Mouse (Mus musculus) midbrain, embryonic 12.5 days (tissue): ENCODE data around the gene Eif4ebp2. TPM values are rescaled to one million over a fixed set of nuclear protein-coding genes. Genes with fewer than 3 reads are reported as not detected.
A peak's percentile ranks its signal among the peaks of the same experiment; 100 is the strongest.

Experiments used
- ATAC-seq: fragments of 200-750 bp; cut with Nextera tagmentation; 2 replicates; pipeline ENCODE4 v1.8.0; 2017; ENCODE audit warnings: low read depth, moderate TSS enrichment, moderate library complexity; ENCODE audit not compliant: low FRiP score
- H3K27ac ChIP-seq: fragments of 300-500 bp; sonication (generic); replicated peaks from 2 replicates; pipeline ENCODE4 v1.5.1; 2016; ENCODE audit warnings: mild to moderate bottlenecking
- H3K27me3 ChIP-seq: fragments of 300-500 bp; sonication (generic); 2 replicates; pipeline ENCODE4 v1.6.1; 2016; ENCODE audit warnings: mild to moderate bottlenecking
- H3K36me3 ChIP-seq: fragments of 300-500 bp; sonication (generic); 2 replicates; pipeline ENCODE4 v1.6.1; 2016
- H3K4me1 ChIP-seq: fragments of 300-500 bp; sonication (generic); 2 replicates; pipeline ENCODE4 v1.6.1; 2016
- H3K4me2 ChIP-seq: fragments of 300-500 bp; sonication (generic); replicated peaks from 2 replicates; pipeline ENCODE4 v1.6.1; 2016; ENCODE audit warnings: mild to moderate bottlenecking, moderate library complexity
- H3K4me3 ChIP-seq: fragments of 300-500 bp; sonication (generic); 2 replicates; pipeline ENCODE4 v1.5.1; 2016; ENCODE audit warnings: mild to moderate bottlenecking
- H3K9ac ChIP-seq: fragments of 300-500 bp; sonication (generic); replicated peaks from 2 replicates; pipeline ENCODE4 v1.6.1; 2016; ENCODE audit warnings: mild to moderate bottlenecking, moderate library complexity
- H3K9me3 ChIP-seq: fragments of 300-500 bp; sonication (generic); 2 replicates; pipeline ENCODE4 v1.6.1; 2016; ENCODE audit warnings: mild to moderate bottlenecking
- WGBS: fragments of 180-500 bp; shearing (Covaris S2); methylation state at CpG from one replicate; pipeline ENCODE4 v1.1.7; 2016; 5-methylcytosine and 5-hydroxymethylcytosine counted together
- polyA plus RNA-seq: library from polyadenylated mRNA; unstranded; fragments of >200 nt; fragmentation: Nextera tagmentation; extraction: Ambion mirVana; gene quantifications from 2 replicates; pipeline ENCODE4 v1.2.1, GENCODE M21; 2016

Eif4ebp2 gene
- polyA plus RNA-seq, 1 experiment from 2014 or later, result 79.2 TPM

- H3K27me3 ChIP-seq, result peaks cover 6% of the 10 kb centered on the region; the same call in 1 of the 2 replicates
- H3K27ac ChIP-seq, result no peak overlapping the region
- no peaks in the 10 kb centered on the region for H3K9me3 ChIP-seq
- H3K36me3 ChIP-seq, result no peaks in the 10 kb centered on the region
- no peak for ATAC-seq
- H3K4me2 ChIP-seq, result no peak overlapping the region
- H3K4me1 ChIP-seq, result peaks cover 9% of the 10 kb centered on the region
- H3K9ac ChIP-seq, result no peak overlapping the region
- no peak overlapping the region for H3K4me3 ChIP-seq
- 69% methylated on average over 1 of the region's 1 CpGs for WGBS
Measured at GRCm38 (mm10) chr10:61480488-61480887, 28.0 kb upstream of the Eif4ebp2 start.

- Histone ChIP-seq H3K4me1 (peaks cover 11% of the 10 kb centered on the region), H3K27me3 (peaks cover 6% of the 10 kb centered on the region; the same call in 1 of the 2 replicates), H3K9ac (no peak overlapping the region), H3K27ac (no peak overlapping the region), H3K9me3 (no peaks in the 10 kb centered on the region), H3K4me2 (no peak overlapping the region), H3K36me3 (no peaks in the 10 kb centered on the region), H3K4me3 (no peak overlapping the region)
- ATAC-seq, result no peak
- WGBS, result 85% methylated on average over 4 of the region's 4 CpGs
Measured at GRCm38 (mm10) chr10:61479927-61480326, 27.5 kb upstream of the Eif4ebp2 start.

GRCm38 (mm10) chr10:61479461-61479860 is 27.0 kb upstream of the Eif4ebp2 start:
- Histone ChIP-seq H3K27ac (no peak overlapping the region), H3K4me3 (no peak overlapping the region), H3K36me3 (no peaks in the 10 kb centered on the region), H3K27me3 (peaks cover 6% of the 10 kb centered on the region; the same call in 1 of the 2 replicates), H3K4me2 (no peak overlapping the region), H3K4me1 (peaks cover 16% of the 10 kb centered on the region), H3K9ac (no peak overlapping the region), H3K9me3 (no peaks in the 10 kb centered on the region)
- 89% methylated on average over 10 of the region's 10 CpGs for WGBS
- ATAC-seq, result no peak

GRCm38 (mm10) chr10:61476440-61477165 is 24.1 kb upstream of the Eif4ebp2 start:
- WGBS, result 2% methylated on average over 15 of the region's 15 CpGs

GRCm38 (mm10) chr10:61475594-61476439 is 23.4 kb upstream of the Eif4ebp2 start, which contains the start of gene Lrrc20:
Lrrc20 (plus strand) TSS chr10:61475801.
- Histone ChIP-seq H3K4me1 (peaks cover 19% of the 10 kb centered on the region), H3K4me3 (peak within 1 kb of the TSS; percentile 79), H3K4me2 (peak within 1 kb of the TSS; percentile 96), H3K9ac (peak within 1 kb of the TSS; percentile 79), H3K36me3 (no peaks in the 10 kb centered on the region), H3K27ac (peak within 1 kb of the TSS; percentile 79), H3K9me3 (no peaks in the 10 kb centered on the region), H3K27me3 (peaks cover 6% of the 10 kb centered on the region; the same call in 1 of the 2 replicates)
- WGBS, result under 1% methylated on average over 70 of the region's 70 CpGs
- ATAC-seq, result peak; percentile 98

More at GRCm38 (mm10) chr10:61476440-61477165, 24.1 kb upstream of the Eif4ebp2 start:
- Histone ChIP-seq H3K9me3 (no peaks in the 10 kb centered on the region), H3K4me2 (peak overlapping the region; percentile 96), H3K9ac (peak overlapping the region; percentile 79), H3K36me3 (no peaks in the 10 kb centered on the region), H3K4me3 (peak overlapping the region; percentile 79), H3K4me1 (peaks cover 19% of the 10 kb centered on the region), H3K27me3 (peaks cover 6% of the 10 kb centered on the region; the same call in 1 of the 2 replicates), H3K27ac (0 out of 2 replicates have a peak overlapping the region, but pooled peaks have one; percentile 79)
- ATAC-seq, result no peak

GRCm38 (mm10) chr10:61474344-61474743 is 21.9 kb upstream of the Eif4ebp2 start:
- Histone ChIP-seq H3K9me3 (no peaks in the 10 kb centered on the region), H3K27me3 (peaks cover 6% of the 10 kb centered on the region; the same call in 1 of the 2 replicates), H3K4me1 (peaks cover 19% of the 10 kb centered on the region), H3K4me3 (peak overlapping the region; percentile 79), H3K4me2 (peak overlapping the region; percentile 96), H3K27ac (no peak overlapping the region), H3K9ac (no peak overlapping the region; the same call in 1 of the 2 replicates), H3K36me3 (no peaks in the 10 kb centered on the region)
- no peak for ATAC-seq
- 74% methylated on average over 1 of the region's 1 CpGs for WGBS

GRCm38 (mm10) chr10:61473640-61474039 is 21.2 kb upstream of the Eif4ebp2 start:
- Histone ChIP-seq H3K27me3 (peaks cover 6% of the 10 kb centered on the region; the same call in 1 of the 2 replicates), H3K9ac (no peak overlapping the region), H3K4me1 (peaks cover 19% of the 10 kb centered on the region), H3K9me3 (no peaks in the 10 kb centered on the region), H3K4me2 (no peak overlapping the region), H3K36me3 (no peaks in the 10 kb centered on the region), H3K27ac (no peak overlapping the region), H3K4me3 (no peak overlapping the region)
- no peak for ATAC-seq
- WGBS, result 88% methylated on average over 3 of the region's 3 CpGs

- H3K9me3 ChIP-seq, result no peaks in the 10 kb centered on the region
- no peaks in the 10 kb centered on the region for H3K36me3 ChIP-seq
- no peak overlapping the region for H3K27ac ChIP-seq
- H3K4me2 ChIP-seq, result no peak overlapping the region
- H3K4me1 ChIP-seq, result no peaks in the 10 kb centered on the region
- H3K4me3 ChIP-seq, result no peak overlapping the region
- WGBS, result 77% methylated on average over 7 of the region's 7 CpGs
- no peak overlapping the region for H3K9ac ChIP-seq
- H3K27me3 ChIP-seq, result no peaks in the 10 kb centered on the region
- ATAC-seq, result no peak
Measured at GRCm38 (mm10) chr10:61468900-61469299, 16.4 kb upstream of the Eif4ebp2 start.

- H3K9me3 ChIP-seq, result no peaks in the 10 kb centered on the region
- no peak overlapping the region for H3K9ac ChIP-seq
- H3K27ac ChIP-seq, result no peak overlapping the region
- H3K27me3 ChIP-seq, result no peaks in the 10 kb centered on the region
- no peak overlapping the region for H3K4me2 ChIP-seq
- WGBS, result 27% methylated on average over 5 of the region's 5 CpGs
- no peak overlapping the region for H3K4me3 ChIP-seq
- no peak for ATAC-seq
- no peaks in the 10 kb centered on the region for H3K4me1 ChIP-seq
- H3K36me3 ChIP-seq, result no peaks in the 10 kb centered on the region
Measured at GRCm38 (mm10) chr10:61466873-61467272, 14.4 kb upstream of the Eif4ebp2 start.

GRCm38 (mm10) chr10:61466242-61466641 is 13.8 kb upstream of the Eif4ebp2 start:
- WGBS, result 70% methylated on average over 8 of the region's 8 CpGs
- no peaks in the 10 kb centered on the region for H3K4me1 ChIP-seq
- H3K36me3 ChIP-seq, result no peaks in the 10 kb centered on the region
- no peak overlapping the region for H3K4me3 ChIP-seq
- no peak for ATAC-seq
- H3K9me3 ChIP-seq, result no peaks in the 10 kb centered on the region
- H3K4me2 ChIP-seq, result no peak overlapping the region
- H3K27ac ChIP-seq, result no peak overlapping the region
- no peaks in the 10 kb centered on the region for H3K27me3 ChIP-seq
- no peak overlapping the region for H3K9ac ChIP-seq

- no peaks in the 10 kb centered on the region for H3K36me3 ChIP-seq
- no peaks in the 10 kb centered on the region for H3K9me3 ChIP-seq
- no peak for ATAC-seq
- H3K27me3 ChIP-seq, result no peaks in the 10 kb centered on the region
- H3K4me2 ChIP-seq, result no peak overlapping the region
- no peak overlapping the region for H3K9ac ChIP-seq
- H3K27ac ChIP-seq, result no peak overlapping the region
- H3K4me3 ChIP-seq, result no peak overlapping the region
- WGBS, result 86% methylated on average over 4 of the region's 4 CpGs
- H3K4me1 ChIP-seq, result no peaks in the 10 kb centered on the region
Measured at GRCm38 (mm10) chr10:61465009-61465408, 12.5 kb upstream of the Eif4ebp2 start.

- ATAC-seq, result no peak
- Histone ChIP-seq H3K27ac (no peak overlapping the region), H3K9ac (no peak overlapping the region), H3K27me3 (no peaks in the 10 kb centered on the region), H3K4me3 (no peak overlapping the region), H3K9me3 (no peaks in the 10 kb centered on the region), H3K4me2 (no peak overlapping the region), H3K4me1 (no peaks in the 10 kb centered on the region), H3K36me3 (no peaks in the 10 kb centered on the region)
- WGBS, result 65% methylated on average over 3 of the region's 3 CpGs
Measured at GRCm38 (mm10) chr10:61457182-61457581, 4.7 kb upstream of the Eif4ebp2 start.
